Mouse (Mus musculus) splenic B cell, adult 2 months (primary cell): ENCODE measurements around the gene Myo1f.

ENCODE experiments used
- DNase-seq: peaks from one replicate; pipeline ENCODE4 v3.0.0-alpha.2; 2011; ENCODE audit warnings: low read depth, low spot score
- H3K27me3 ChIP-seq: 2 replicates; pipeline ENCODE4 v1.6.1; 2012; ENCODE audit warnings: mild to moderate bottlenecking, low read length, moderate library complexity, mixed read lengths; ENCODE audit not compliant: control insufficient read depth, poor library complexity, insufficient read depth, severe bottlenecking
- H3K36me3 ChIP-seq: 2 replicates; pipeline ENCODE4 v1.6.1; 2012; ENCODE audit warnings: mild to moderate bottlenecking, low read length, moderate library complexity, mixed read lengths; ENCODE audit not compliant: control insufficient read depth, poor library complexity, insufficient read depth, severe bottlenecking

Gene Myo1f

DNA sequence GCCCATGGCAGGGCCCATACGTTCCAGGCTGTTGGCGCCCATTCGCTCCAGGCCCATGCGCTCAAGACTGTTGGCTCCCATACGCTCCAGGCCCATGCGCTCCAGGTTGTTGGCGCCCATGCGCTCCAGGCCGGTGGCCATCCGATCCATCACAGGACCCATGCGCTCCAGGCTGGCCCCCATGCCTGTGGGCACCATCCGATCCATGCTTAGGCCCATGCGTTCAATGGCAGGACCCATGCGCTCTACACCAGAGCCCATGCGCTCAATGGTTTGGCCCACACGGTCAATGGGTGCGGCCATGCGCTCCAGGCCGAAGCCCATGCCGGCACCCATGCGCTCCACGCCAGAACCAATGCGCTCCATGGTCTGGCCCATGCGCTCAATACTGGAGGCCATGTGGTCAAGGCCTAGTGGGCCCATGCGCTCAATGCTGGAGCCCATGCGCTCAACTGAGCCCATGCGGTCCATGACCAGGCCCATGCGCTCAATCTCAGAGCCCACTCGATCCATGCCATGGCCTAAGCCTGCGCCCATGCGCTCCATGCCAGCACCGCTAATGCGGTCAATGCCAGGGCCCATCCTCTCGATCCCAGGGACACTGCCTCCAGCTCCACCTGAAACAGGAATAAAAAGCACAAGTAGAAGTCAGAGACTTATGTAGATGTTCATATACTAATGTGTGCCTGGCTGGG lies 94.4 kb downstream of the Myo1f start:
- DNase-seq = no peak
- H3K36me3 ChIP-seq = peaks cover 25% of the 10 kb centered on the region

More for the DNA sequence above, 94.4 kb downstream of the Myo1f start:
- no peaks in the 10 kb centered on the region for H3K27me3 ChIP-seq
